Mouse (Mus musculus): Measurements from ENCODE around the gene Lrrc4c. TPM values are rescaled to one million over a fixed set of nuclear protein-coding genes. Genes with fewer than 3 reads are reported as not detected.

The Lrrc4c gene
- polyA plus RNA-seq, 1 experiment from 2014 or later: 40.0 TPM

DNA sequence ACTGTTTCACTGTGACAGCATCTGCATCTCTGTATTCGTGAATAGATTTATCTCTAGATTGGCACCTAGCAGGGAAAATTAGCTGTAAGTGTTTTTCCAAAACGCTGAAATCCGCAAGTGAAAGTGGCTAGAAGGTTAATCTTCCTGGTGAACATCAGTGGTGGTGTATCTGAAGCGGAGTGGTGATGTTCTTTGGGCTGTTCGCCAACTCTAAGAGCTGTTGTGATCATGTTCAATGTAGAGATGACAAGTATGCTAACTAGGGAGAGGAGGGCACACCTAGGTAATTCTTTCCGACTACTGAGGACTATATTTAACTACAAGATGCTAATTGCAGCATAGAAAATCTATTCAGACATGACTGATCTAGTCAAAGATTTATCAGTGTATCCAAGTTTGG is 1.7 kb downstream of the Lrrc4c start:
- no peak overlapping the region for H3K27ac ChIP-seq (ENCODE audit: low read depth, low read length)
- no peaks in the 10 kb centered on the region for H3K4me1 ChIP-seq (ENCODE audit: control insufficient read depth, insufficient read depth, low read length)
- peak overlapping the region; percentile 65 for H3K4me2 ChIP-seq (ENCODE audit: low read depth, low read length)
- H3K36me3 ChIP-seq (ENCODE audit: control insufficient read depth, insufficient read depth, low read length): no peaks in the 10 kb centered on the region
- 39% methylated on average over 6 of the region's 6 CpGs for WGBS
- H3K9ac ChIP-seq (replicated peaks; ENCODE audit: low read depth, low read length): peak overlapping the region; percentile 41; the same call in 1 of the 2 replicates
- no peaks in the 10 kb centered on the region for H3K27me3 ChIP-seq (ENCODE audit: control insufficient read depth, insufficient read depth, low read length)
- ATAC-seq (ENCODE audit: low read depth): no peak
- H3K4me3 ChIP-seq (ENCODE audit: low read depth, low read length): peak overlapping the region; percentile 46
- no peaks in the 10 kb centered on the region for H3K9me3 ChIP-seq (ENCODE audit: control insufficient read depth, low read length)

DNA sequence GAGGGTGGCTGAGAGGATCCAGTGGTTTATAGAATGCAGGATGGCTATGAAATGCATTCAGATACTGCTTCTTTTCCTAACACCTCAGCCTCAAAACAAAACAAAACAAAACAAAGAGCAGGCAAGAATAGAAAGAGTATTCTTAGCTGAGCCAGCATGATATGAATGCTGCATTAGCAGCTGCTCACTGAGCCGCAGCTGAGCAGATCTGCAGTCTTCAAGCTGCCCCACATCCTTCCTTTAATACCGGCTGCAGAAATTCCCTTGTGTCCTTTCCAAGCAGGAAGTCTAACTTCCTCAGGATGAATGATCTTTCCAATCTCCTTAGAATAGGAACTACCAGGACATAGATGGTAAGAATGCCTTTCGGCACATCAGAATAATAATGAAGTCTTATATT is 16.7 kb downstream of the Lrrc4c start:
- 44% methylated on average over 3 of the region's 3 CpGs for WGBS
- H3K4me1 ChIP-seq (ENCODE audit: control insufficient read depth, insufficient read depth, low read length): no peaks in the 10 kb centered on the region
- no peak overlapping the region for H3K4me2 ChIP-seq (ENCODE audit: low read depth, low read length)
- H3K27ac ChIP-seq (ENCODE audit: low read depth, low read length): no peak overlapping the region
- H3K27me3 ChIP-seq (ENCODE audit: control insufficient read depth, insufficient read depth, low read length): no peaks in the 10 kb centered on the region
- H3K9me3 ChIP-seq (ENCODE audit: control insufficient read depth, low read length): no peaks in the 10 kb centered on the region
- no peak overlapping the region for H3K9ac ChIP-seq (replicated peaks; ENCODE audit: low read depth, low read length)
- ATAC-seq (ENCODE audit: low read depth): no peak
- no peaks in the 10 kb centered on the region for H3K36me3 ChIP-seq (ENCODE audit: control insufficient read depth, insufficient read depth, low read length)
- H3K4me3 ChIP-seq (ENCODE audit: low read depth, low read length): no peak overlapping the region

DNA sequence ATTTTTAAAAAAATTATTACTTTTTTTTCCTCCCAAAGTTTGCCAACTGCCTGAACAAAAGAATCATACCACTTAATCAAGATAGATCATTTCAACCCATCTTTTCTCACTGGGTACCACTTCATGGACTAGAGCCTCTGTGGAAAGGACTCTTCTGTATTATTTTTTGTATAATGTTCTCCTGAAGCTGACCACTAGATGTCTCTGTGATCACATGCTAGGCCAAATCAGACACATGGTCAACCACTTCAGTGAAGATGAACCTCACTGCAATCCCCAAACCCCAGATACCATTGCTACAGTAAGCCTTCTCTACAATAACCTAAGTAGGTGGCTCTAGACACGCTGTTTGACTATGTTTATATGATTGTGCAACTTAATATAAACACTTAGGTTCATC is 19.4 kb downstream of the Lrrc4c start:
- Histone ChIP-seq H3K27ac (ENCODE audit: low read depth, low read length) (no peak overlapping the region), H3K9ac (replicated peaks; ENCODE audit: low read depth, low read length) (no peak overlapping the region), H3K9me3 (ENCODE audit: control insufficient read depth, low read length) (no peaks in the 10 kb centered on the region), H3K4me2 (ENCODE audit: low read depth, low read length) (no peak overlapping the region), H3K4me1 (ENCODE audit: control insufficient read depth, insufficient read depth, low read length) (no peaks in the 10 kb centered on the region), H3K36me3 (ENCODE audit: control insufficient read depth, insufficient read depth, low read length) (no peaks in the 10 kb centered on the region), H3K27me3 (ENCODE audit: control insufficient read depth, insufficient read depth, low read length) (no peaks in the 10 kb centered on the region), H3K4me3 (ENCODE audit: low read depth, low read length) (no peak overlapping the region)
- 60% methylated on average over 1 of the region's 1 CpGs for WGBS
- peak; percentile 51; the same call in 1 of the 2 replicates for ATAC-seq (ENCODE audit: low read depth)

DNA sequence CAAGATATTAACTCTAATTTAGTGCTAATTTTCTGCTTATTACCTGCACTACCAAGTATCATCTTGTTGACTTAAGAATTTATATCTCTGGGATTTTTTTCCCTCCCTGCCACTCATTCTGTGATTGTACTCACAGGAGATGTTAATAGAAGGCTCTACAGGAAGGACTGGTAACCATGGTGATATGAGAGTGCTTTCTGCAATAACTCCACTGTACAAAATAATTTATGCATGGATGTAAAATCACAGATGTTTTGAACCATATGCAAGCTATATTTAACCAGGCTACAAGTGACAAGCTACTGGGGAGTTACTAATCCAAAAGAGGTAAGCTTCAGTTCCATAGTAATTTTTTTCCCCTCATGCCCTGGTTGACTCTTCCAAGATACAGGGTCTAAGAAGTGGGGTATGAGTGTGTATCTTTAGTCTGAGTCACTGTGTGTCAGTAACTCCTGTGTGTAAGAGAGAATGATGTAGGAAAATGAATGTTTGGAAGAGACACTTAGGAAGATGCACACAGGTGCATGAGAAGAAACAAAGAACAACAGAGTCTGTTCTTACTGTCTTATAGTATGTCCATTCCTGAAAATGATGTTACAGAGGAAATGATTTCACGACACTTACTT is 83.3 kb downstream of the Lrrc4c start:
- H3K36me3 ChIP-seq (ENCODE audit: control insufficient read depth, insufficient read depth, low read length): no peaks in the 10 kb centered on the region
- 90% methylated on average over 1 of the region's 1 CpGs for WGBS
- H3K4me1 ChIP-seq (ENCODE audit: control insufficient read depth, insufficient read depth, low read length): no peaks in the 10 kb centered on the region; the same call in 1 of the 2 replicates
- H3K27ac ChIP-seq (ENCODE audit: low read depth, low read length): no peak overlapping the region
- no peak overlapping the region for H3K9ac ChIP-seq (replicated peaks; ENCODE audit: low read depth, low read length)
- no peaks in the 10 kb centered on the region for H3K9me3 ChIP-seq (ENCODE audit: control insufficient read depth, low read length)
- H3K4me2 ChIP-seq (ENCODE audit: low read depth, low read length): no peak overlapping the region
- H3K4me3 ChIP-seq (ENCODE audit: low read depth, low read length): no peak overlapping the region
- ATAC-seq (ENCODE audit: low read depth): peak; percentile 87; the same call in 1 of the 2 replicates
- H3K27me3 ChIP-seq (ENCODE audit: control insufficient read depth, insufficient read depth, low read length): no peaks in the 10 kb centered on the region

DNA sequence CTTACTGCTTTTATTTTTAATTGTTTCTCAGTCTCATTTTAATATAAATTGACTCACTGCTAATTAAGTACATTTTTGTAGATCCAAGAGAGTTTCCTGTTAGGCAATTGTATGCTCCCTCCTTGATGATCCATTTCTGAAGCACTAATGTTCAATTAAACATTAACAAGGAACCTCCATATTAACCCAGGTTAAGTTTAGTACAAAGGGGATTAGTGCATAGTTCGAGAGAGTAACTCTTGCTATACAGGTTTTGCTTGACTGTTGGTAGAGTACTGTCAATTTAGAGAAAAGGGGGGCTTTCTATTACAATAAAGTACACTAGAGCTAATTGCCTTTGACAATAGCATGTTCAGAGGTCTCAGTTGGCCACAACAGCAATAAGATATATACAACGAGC is 84.5 kb downstream of the Lrrc4c start:
- H3K9ac ChIP-seq (replicated peaks; ENCODE audit: low read depth, low read length): no peak overlapping the region
- no peak overlapping the region for H3K27ac ChIP-seq (ENCODE audit: low read depth, low read length)
- H3K9me3 ChIP-seq (ENCODE audit: control insufficient read depth, low read length): no peaks in the 10 kb centered on the region
- ATAC-seq (ENCODE audit: low read depth): no peak
- H3K4me3 ChIP-seq (ENCODE audit: low read depth, low read length): no peak overlapping the region
- H3K27me3 ChIP-seq (ENCODE audit: control insufficient read depth, insufficient read depth, low read length): no peaks in the 10 kb centered on the region
- no peaks in the 10 kb centered on the region for H3K36me3 ChIP-seq (ENCODE audit: control insufficient read depth, insufficient read depth, low read length)
- 76% methylated on average over 2 of the region's 2 CpGs for WGBS
- no peak overlapping the region for H3K4me2 ChIP-seq (ENCODE audit: low read depth, low read length)
- no peaks in the 10 kb centered on the region; the same call in 1 of the 2 replicates for H3K4me1 ChIP-seq (ENCODE audit: control insufficient read depth, insufficient read depth, low read length)

DNA sequence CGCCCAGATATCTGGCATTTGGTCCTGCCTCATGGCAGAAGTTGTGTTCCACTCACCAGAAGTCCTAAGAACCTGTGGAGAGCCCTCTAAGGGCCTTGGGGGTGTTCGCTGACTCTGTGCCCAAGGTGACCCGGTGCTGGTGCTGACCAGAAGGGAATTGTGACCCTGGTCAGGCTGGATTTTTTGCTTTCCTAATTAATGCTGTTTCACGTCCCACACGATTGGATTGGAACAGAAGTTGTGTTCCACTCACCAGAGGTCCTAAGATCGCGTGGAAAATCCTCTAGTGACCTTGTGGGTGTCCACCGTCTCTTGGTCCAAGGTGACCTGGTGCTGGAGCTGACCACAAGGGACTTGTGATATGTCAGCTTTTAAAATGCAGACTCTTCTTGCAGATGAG is 88.9 kb downstream of the Lrrc4c start:
- no peak overlapping the region for H3K9ac ChIP-seq (replicated peaks; ENCODE audit: low read depth, low read length)
- H3K4me3 ChIP-seq (ENCODE audit: low read depth, low read length): no peak overlapping the region
- no peaks in the 10 kb centered on the region for H3K9me3 ChIP-seq (ENCODE audit: control insufficient read depth, low read length)
- no peaks in the 10 kb centered on the region for H3K27me3 ChIP-seq (ENCODE audit: control insufficient read depth, insufficient read depth, low read length)
- no peak overlapping the region for H3K4me2 ChIP-seq (ENCODE audit: low read depth, low read length)
- no peaks in the 10 kb centered on the region for H3K36me3 ChIP-seq (ENCODE audit: control insufficient read depth, insufficient read depth, low read length)
- H3K4me1 ChIP-seq (ENCODE audit: control insufficient read depth, insufficient read depth, low read length): no peaks in the 10 kb centered on the region
- 94% methylated on average over 8 of the region's 8 CpGs for WGBS
- H3K27ac ChIP-seq (ENCODE audit: low read depth, low read length): no peak overlapping the region
- ATAC-seq (ENCODE audit: low read depth): no peak

DNA sequence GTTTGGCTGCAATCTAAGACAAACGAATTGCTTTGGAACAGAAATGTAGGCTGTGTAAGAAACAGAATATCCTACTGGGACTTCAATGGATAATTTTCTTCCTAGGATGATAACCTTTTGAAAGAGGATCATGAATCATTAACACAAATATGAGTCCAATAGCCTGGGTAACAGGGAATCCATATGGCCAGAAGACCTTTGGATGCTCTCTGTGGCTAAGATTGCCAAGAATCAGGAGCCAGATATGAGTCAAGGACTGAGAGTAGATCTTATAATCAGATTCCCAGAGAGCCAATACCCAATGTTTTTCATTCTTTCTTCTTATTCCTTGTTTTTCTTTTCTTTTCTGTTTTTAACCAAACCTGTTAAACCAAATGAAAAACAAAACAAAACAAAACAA is 93.2 kb downstream of the Lrrc4c start:
- WGBS: 95% methylated on average over 1 of the region's 1 CpGs
- no peak overlapping the region for H3K4me2 ChIP-seq (ENCODE audit: low read depth, low read length)
- no peak for ATAC-seq (ENCODE audit: low read depth)
- no peaks in the 10 kb centered on the region for H3K4me1 ChIP-seq (ENCODE audit: control insufficient read depth, insufficient read depth, low read length)
- no peaks in the 10 kb centered on the region for H3K9me3 ChIP-seq (ENCODE audit: control insufficient read depth, low read length)
- no peak overlapping the region for H3K27ac ChIP-seq (ENCODE audit: low read depth, low read length)
- no peaks in the 10 kb centered on the region for H3K36me3 ChIP-seq (ENCODE audit: control insufficient read depth, insufficient read depth, low read length)
- H3K9ac ChIP-seq (replicated peaks; ENCODE audit: low read depth, low read length): no peak overlapping the region
- H3K4me3 ChIP-seq (ENCODE audit: low read depth, low read length): no peak overlapping the region
- no peaks in the 10 kb centered on the region for H3K27me3 ChIP-seq (ENCODE audit: control insufficient read depth, insufficient read depth, low read length)

DNA sequence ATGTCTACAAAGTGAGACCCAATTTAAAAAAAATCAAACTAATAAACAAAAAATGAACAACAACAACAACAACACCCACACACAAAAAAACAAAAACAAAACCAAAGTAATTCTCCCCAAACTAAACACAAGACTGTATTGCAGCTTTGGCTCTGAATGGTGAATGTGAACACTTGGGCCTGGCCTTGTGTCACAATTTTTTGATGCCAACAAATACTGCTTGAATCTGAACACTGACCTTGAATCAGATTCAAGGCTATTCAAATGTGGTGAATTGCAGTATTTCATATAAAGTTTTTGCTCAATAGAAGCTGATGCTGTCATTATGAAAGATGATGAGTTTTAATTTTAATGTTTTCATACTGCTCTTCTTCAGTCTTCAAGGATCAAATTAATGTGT is 143.6 kb downstream of the Lrrc4c start:
- Histone ChIP-seq H3K4me2 (ENCODE audit: low read depth, low read length) (no peak overlapping the region), H3K9me3 (ENCODE audit: control insufficient read depth, low read length) (no peaks in the 10 kb centered on the region), H3K4me1 (ENCODE audit: control insufficient read depth, insufficient read depth, low read length) (no peaks in the 10 kb centered on the region), H3K4me3 (ENCODE audit: low read depth, low read length) (no peak overlapping the region), H3K27ac (ENCODE audit: low read depth, low read length) (no peak overlapping the region), H3K36me3 (ENCODE audit: control insufficient read depth, insufficient read depth, low read length) (no peaks in the 10 kb centered on the region), H3K9ac (replicated peaks; ENCODE audit: low read depth, low read length) (no peak overlapping the region), H3K27me3 (ENCODE audit: control insufficient read depth, insufficient read depth, low read length) (no peaks in the 10 kb centered on the region)
- no peak for ATAC-seq (ENCODE audit: low read depth)

DNA sequence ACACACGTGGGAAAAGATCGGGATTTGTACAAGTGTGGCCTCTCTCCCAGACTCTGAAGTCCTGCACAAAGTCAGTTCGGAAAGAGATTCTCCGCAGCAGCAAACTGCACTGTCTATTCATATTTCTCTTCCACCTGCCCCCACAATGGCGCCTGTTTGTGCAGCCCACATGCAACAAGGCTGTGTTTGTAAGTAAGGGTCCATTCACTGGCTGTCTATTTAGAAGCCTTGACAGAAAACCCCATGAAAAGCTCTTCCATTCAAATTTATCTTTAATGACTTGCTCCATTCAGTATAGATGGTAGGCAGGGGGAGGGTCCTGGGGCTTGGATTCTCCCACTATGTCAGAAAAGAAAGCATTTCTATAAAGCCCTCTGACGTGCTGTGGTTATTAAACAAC is 157.7 kb downstream of the Lrrc4c start:
- Histone ChIP-seq H3K9me3 (ENCODE audit: control insufficient read depth, low read length) (no peaks in the 10 kb centered on the region), H3K27me3 (ENCODE audit: control insufficient read depth, insufficient read depth, low read length) (no peaks in the 10 kb centered on the region), H3K4me2 (ENCODE audit: low read depth, low read length) (no peak overlapping the region), H3K36me3 (ENCODE audit: control insufficient read depth, insufficient read depth, low read length) (no peaks in the 10 kb centered on the region), H3K4me3 (ENCODE audit: low read depth, low read length) (no peak overlapping the region), H3K27ac (ENCODE audit: low read depth, low read length) (no peak overlapping the region), H3K9ac (replicated peaks; ENCODE audit: low read depth, low read length) (no peak overlapping the region), H3K4me1 (ENCODE audit: control insufficient read depth, insufficient read depth, low read length) (no peaks in the 10 kb centered on the region)
- 0 out of 2 replicates have a peak, but pooled peaks have one; percentile 28 for ATAC-seq (ENCODE audit: low read depth)
- 22% methylated on average over 6 of the region's 6 CpGs for WGBS
